Mouse (Mus musculus) midbrain, embryonic 11.5 days (tissue): ENCODE data around the gene Slc25a30. TPM values are rescaled to one million over a fixed set of nuclear protein-coding genes. Genes with fewer than 3 reads are reported as not detected.

ENCODE experiments used
- ATAC-seq: fragments of 200-750 bp; cut with Nextera tagmentation; 2 replicates; pipeline ENCODE4 v1.8.0; 2017; ENCODE audit warnings: moderate TSS enrichment, moderate library complexity; ENCODE audit not compliant: low FRiP score
- DNase-seq: peaks from one replicate; pipeline ENCODE4 v3.0.0; 2015; ENCODE audit warnings: low spot score; ENCODE audit errors: missing footprints
- H3K27ac ChIP-seq: fragments of 300-500 bp; sonication (generic); 2 replicates; pipeline ENCODE4 v1.5.1; 2014; ENCODE audit warnings: low read depth, low read length
- H3K27me3 ChIP-seq: fragments of 300-500 bp; sonication (generic); 2 replicates; pipeline ENCODE4 v1.6.1; 2014; ENCODE audit warnings: mild to moderate bottlenecking, low read length, moderate library complexity, mixed read lengths; ENCODE audit not compliant: control insufficient read depth, insufficient read depth
- H3K36me3 ChIP-seq: fragments of 300-500 bp; sonication (generic); 2 replicates; pipeline ENCODE4 v1.6.1; 2014; ENCODE audit warnings: mild to moderate bottlenecking, low read length, moderate library complexity, mixed read lengths; ENCODE audit not compliant: control insufficient read depth, insufficient read depth
- H3K4me1 ChIP-seq: fragments of 300-500 bp; sonication (generic); 2 replicates; pipeline ENCODE4 v1.6.1; 2014; ENCODE audit warnings: low read length; ENCODE audit not compliant: control insufficient read depth, insufficient read depth
- H3K4me2 ChIP-seq: fragments of 300-500 bp; sonication (generic); 2 replicates; pipeline ENCODE4 v1.6.1; 2014; ENCODE audit warnings: mild to moderate bottlenecking, moderate library complexity
- H3K4me3 ChIP-seq: fragments of 300-500 bp; sonication (generic); 2 replicates; pipeline ENCODE4 v1.5.1; 2014; ENCODE audit warnings: low read depth, low read length
- H3K9ac ChIP-seq: fragments of 300-500 bp; sonication (generic); 2 replicates; pipeline ENCODE4 v1.6.1; 2014; ENCODE audit warnings: low read length
- H3K9me3 ChIP-seq: fragments of 300-500 bp; sonication (generic); 2 replicates; pipeline ENCODE4 v1.6.1; 2016; ENCODE audit warnings: low read length; ENCODE audit not compliant: control insufficient read depth
- WGBS: fragments of 180-500 bp; shearing (Covaris S2); extraction: QIAGEN DNeasy Blood & Tissue Kit; methylation state at CpG from one replicate; pipeline ENCODE4 v1.1.7; 2014; 5-methylcytosine and 5-hydroxymethylcytosine counted together
- polyA plus RNA-seq: library from polyadenylated mRNA; unstranded; fragments of >200 nt; fragmentation: Nextera tagmentation; extraction: Ambion mirVana; gene quantifications from 2 replicates; pipeline ENCODE4 v1.2.1, GENCODE M21; 2014

Slc25a30 gene
- polyA plus RNA-seq, 1 experiment from 2014 or later = 8.8 TPM

DNA sequence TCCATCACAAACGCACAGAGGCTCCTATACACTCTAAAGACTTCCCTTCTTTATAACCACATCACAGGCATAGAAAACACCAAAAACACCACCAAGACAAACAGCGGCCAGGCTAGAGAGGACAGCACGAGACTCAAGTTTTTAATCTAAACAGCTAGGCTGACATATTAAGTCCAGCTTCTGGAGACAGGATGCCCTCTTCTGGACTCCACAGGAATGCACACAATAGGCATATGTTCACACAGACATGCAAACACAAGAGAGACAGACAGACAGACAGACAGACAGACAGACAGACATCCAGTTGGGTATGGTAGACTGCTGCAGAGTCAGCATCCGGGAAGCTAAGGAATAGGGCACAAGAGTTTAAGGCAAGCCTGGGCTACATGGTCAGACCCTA lies 73.2 kb downstream of the Slc25a30 start:
- 81% methylated on average over 4 of the region's 4 CpGs for WGBS
- H3K9me3 ChIP-seq = no peaks in the 10 kb centered on the region
- DNase-seq = no peak
- H3K27ac ChIP-seq = no peak overlapping the region
- H3K4me3 ChIP-seq = no peak overlapping the region
- ATAC-seq = no peak
- H3K4me1 ChIP-seq = no peaks in the 10 kb centered on the region
- no peak overlapping the region for H3K9ac ChIP-seq
- no peaks in the 10 kb centered on the region for H3K27me3 ChIP-seq
- no peak overlapping the region for H3K4me2 ChIP-seq
- H3K36me3 ChIP-seq = peaks cover 7% of the 10 kb centered on the region

DNA sequence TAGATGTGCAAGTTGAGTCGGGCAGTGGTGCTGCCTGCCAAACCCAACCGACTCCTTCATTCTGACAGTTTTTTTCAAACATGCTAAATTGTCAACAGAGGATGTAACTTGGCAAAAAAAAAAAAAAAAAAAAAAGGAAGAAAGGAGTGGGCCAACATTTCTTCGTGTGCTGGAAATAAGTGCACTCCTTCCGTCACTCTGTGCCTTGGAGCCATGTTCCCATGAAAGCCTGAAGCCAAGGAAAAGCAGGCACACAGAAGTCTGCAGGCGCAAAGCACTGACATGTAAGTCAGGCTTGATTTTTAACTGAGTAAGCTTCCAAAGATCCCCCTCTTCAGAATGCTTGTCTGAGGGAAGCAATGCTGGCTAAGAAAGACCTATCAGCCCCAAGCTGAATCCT lies 74.2 kb downstream of the Slc25a30 start:
- ATAC-seq (no peak), DNase-seq (no peak)
- H3K9me3 ChIP-seq = no peaks in the 10 kb centered on the region
- H3K27me3 ChIP-seq = no peaks in the 10 kb centered on the region
- H3K4me2 ChIP-seq = no peak overlapping the region
- H3K27ac ChIP-seq = no peak overlapping the region
- no peak overlapping the region for H3K9ac ChIP-seq
- WGBS = 88% methylated on average over 5 of the region's 5 CpGs
- peaks cover 2% of the 10 kb centered on the region; the same call in 1 of the 2 replicates for H3K4me1 ChIP-seq
- H3K4me3 ChIP-seq = no peak overlapping the region
- H3K36me3 ChIP-seq = peaks cover 9% of the 10 kb centered on the region

DNA sequence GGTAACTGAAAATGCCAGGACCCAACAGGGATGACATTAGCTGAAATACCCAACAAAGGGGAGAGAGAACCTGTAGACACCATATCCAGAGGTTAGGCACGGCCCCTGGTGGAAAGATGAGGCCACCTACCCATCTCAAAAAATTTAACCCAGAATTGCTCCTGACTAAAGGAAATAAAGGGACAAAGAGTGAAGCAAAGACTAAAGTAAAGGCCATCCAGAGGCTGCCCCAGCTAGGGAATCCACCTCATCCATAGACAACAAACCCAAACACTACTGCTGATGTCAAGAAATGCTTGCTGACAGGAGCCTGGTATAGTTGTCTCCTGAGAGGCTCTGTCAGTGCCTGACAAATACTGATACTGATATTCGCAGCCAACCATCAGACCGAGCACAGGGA lies 75.1 kb downstream of the Slc25a30 start:
- Histone ChIP-seq H3K27ac (no peak overlapping the region), H3K9ac (no peak overlapping the region), H3K4me2 (no peak overlapping the region), H3K9me3 (no peaks in the 10 kb centered on the region), H3K36me3 (peaks cover 9% of the 10 kb centered on the region), H3K4me3 (no peak overlapping the region), H3K27me3 (no peaks in the 10 kb centered on the region), H3K4me1 (peaks cover 3% of the 10 kb centered on the region; the same call in 1 of the 2 replicates)
- DNase-seq (peak; percentile 72), ATAC-seq (no peak)
- WGBS = 91% methylated on average over 3 of the region's 3 CpGs

Other genes starting within 250 kb of the Slc25a30 start
- not detected in 2 replicates for gene Spert, start 193.9 kb downstream of the Slc25a30 start, polyA plus RNA-seq
- not detected in 2 replicates for gene Erich6b, start 144.8 kb downstream of the Slc25a30 start, polyA plus RNA-seq
- gene Cog3, start 32.5 kb downstream of the Slc25a30 start, polyA plus RNA-seq = 23.3 and 27.5 TPM in 2 replicates
- gene Tpt1, start 58.1 kb upstream of the Slc25a30 start, polyA plus RNA-seq = 1,099 and 1,119 TPM in 2 replicates
- gene Kctd4, start 168.0 kb upstream of the Slc25a30 start, polyA plus RNA-seq = 0.83 and 0.99 TPM in 2 replicates
- 59.3 and 66.7 TPM in 2 replicates for gene Gtf2f2, start 223.8 kb upstream of the Slc25a30 start, polyA plus RNA-seq